Mouse (Mus musculus) intestine, embryonic 16.5 days (tissue): ENCODE data around the gene Sgip1. TPM values are rescaled to one million over a fixed set of nuclear protein-coding genes. Genes with fewer than 3 reads are reported as not detected.
A peak's percentile ranks its signal among the peaks of the same experiment; 100 is the strongest.

Experiments
- ATAC-seq: fragments of 200-750 bp; cut with Nextera tagmentation; 2 replicates; pipeline ENCODE4 v1.8.0; 2017; ENCODE audit warnings: moderate TSS enrichment, moderate library complexity
- H3K27ac ChIP-seq: fragments of 300-500 bp; sonication (generic); 2 replicates; pipeline ENCODE4 v1.5.1; 2014; ENCODE audit warnings: mild to moderate bottlenecking, low read length
- H3K27me3 ChIP-seq: fragments of 300-500 bp; sonication (generic); replicated peaks from 2 replicates; pipeline ENCODE4 v1.6.1; 2014; ENCODE audit warnings: low read length, control low read depth, mixed read lengths; ENCODE audit not compliant: control insufficient read depth, insufficient read depth
- H3K36me3 ChIP-seq: fragments of 300-500 bp; sonication (generic); 2 replicates; pipeline ENCODE4 v1.6.1; 2014; ENCODE audit warnings: low read length, control low read depth; ENCODE audit not compliant: control insufficient read depth, insufficient read depth
- H3K4me1 ChIP-seq: fragments of 300-500 bp; sonication (generic); 2 replicates; pipeline ENCODE4 v1.6.1; 2014; ENCODE audit warnings: low read length, control low read depth, mixed read lengths; ENCODE audit not compliant: control insufficient read depth, insufficient read depth
- H3K4me2 ChIP-seq: fragments of 300-500 bp; sonication (generic); 2 replicates; pipeline ENCODE4 v1.6.1; 2014; ENCODE audit warnings: low read depth, low read length, control low read depth
- H3K4me3 ChIP-seq: fragments of 300-500 bp; sonication (generic); 2 replicates; pipeline ENCODE4 v1.5.1; 2014; ENCODE audit warnings: mild to moderate bottlenecking, low read length
- H3K9ac ChIP-seq: fragments of 300-500 bp; sonication (generic); 2 replicates; pipeline ENCODE4 v1.6.1; 2014; ENCODE audit warnings: low read depth, low read length
- H3K9me3 ChIP-seq: fragments of 300-500 bp; sonication (generic); 2 replicates; pipeline ENCODE4 v1.6.1; 2016; ENCODE audit warnings: low read length, control low read depth; ENCODE audit not compliant: control insufficient read depth
- WGBS: fragments of 180-500 bp; shearing (Covaris S2); extraction: QIAGEN DNeasy Blood & Tissue Kit; methylation state at CpG from one replicate; pipeline ENCODE4 v1.1.7; 2014; 5-methylcytosine and 5-hydroxymethylcytosine counted together
- polyA plus RNA-seq: library from polyadenylated mRNA; unstranded; fragments of >200 nt; fragmentation: Nextera tagmentation; extraction: Ambion mirVana; gene quantifications from 2 replicates; pipeline ENCODE4 v1.2.1, GENCODE M21; 2015

Gene Sgip1
- polyA plus RNA-seq, 1 experiment from 2014 or later = 8.8 TPM

DNA sequence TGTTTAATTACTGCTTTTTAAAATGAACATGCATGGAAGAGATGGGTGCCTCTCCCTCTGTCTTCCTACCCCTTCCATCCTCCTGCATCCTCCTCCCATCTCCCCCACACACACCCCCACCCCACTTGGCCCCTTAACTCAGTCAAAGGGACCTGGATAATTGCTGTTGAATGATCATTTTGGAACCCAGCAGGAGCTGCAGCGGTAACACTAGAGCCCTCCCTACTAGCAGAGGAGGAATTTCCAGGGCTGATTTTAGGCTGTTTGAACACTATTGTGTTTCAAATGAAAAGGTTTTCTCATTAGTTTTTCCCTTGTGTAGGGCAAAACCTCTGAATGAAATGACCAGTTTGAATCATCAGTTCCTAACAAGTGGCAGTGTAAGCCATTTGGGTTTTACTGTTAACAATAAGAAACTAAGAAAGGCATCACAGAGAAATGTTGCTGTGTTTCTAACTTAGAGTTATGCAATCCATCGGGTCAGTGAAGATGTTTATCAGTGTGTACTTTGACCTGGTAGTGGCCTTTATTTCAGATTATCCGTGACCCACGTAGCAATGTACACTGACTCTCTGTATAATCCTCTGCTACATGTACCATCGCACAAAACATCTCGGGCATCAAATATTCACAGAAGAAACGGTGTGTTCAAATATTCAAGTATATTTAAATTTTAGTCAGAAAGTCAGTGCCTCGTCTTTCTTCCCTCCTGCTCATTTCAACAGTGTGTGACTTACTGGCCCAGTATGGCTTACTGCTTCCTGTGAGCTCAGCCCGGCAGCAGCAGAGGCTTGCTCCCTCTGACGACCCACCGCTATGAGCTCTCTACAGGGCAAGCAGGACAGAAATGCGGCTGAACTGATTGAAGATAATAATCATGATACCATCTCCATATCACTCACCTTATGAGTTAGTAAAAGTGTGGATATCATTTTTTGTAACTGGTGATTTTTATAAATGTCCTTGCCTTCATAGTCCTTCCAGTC, 235.5 kb downstream of the Sgip1 start:
- WGBS = 50% methylated on average over 12 of the region's 12 CpGs
- Histone ChIP-seq H3K36me3 (no peaks in the 10 kb centered on the region), H3K4me1 (peaks cover 4% of the 10 kb centered on the region; the same call in 1 of the 2 replicates), H3K4me2 (no peak overlapping the region), H3K4me3 (no peak overlapping the region), H3K27me3 (peaks cover 6% of the 10 kb centered on the region; the same call in 1 of the 2 replicates), H3K27ac (no peak overlapping the region), H3K9me3 (no peaks in the 10 kb centered on the region), H3K9ac (no peak overlapping the region)
- no peak for ATAC-seq

DNA sequence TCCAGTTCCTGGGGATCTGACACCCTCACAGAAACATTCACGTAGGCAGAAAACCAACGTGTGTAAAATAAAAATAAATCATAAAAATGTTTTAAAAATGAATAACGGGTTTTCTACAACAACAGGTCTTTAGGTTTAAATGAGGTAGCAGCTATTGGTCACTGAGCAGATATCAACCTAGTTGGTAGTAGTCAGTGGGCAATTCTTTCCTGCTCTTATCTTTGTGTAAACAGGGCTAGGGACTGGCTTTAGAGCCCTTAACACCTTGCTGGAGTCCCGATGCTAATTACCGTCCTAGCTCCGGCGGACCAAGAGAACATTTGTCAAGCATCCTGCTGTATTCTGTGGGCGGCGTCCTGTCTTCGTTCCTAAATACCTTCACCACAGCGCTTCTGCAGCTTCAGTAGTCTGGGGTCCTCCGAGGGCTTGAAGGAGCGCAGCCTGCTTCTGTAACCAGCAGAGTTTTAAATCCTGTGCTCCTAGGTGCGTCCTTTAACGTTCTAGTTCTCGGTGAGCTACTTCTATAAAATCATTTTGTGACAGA, 236.8 kb downstream of the Sgip1 start:
- peaks cover 6% of the 10 kb centered on the region; the same call in 1 of the 2 replicates for H3K27me3 ChIP-seq
- no peak overlapping the region for H3K4me3 ChIP-seq
- no peaks in the 10 kb centered on the region for H3K9me3 ChIP-seq
- no peaks in the 10 kb centered on the region for H3K36me3 ChIP-seq
- WGBS = 10% methylated on average over 16 of the region's 16 CpGs
- peak overlapping the region; percentile 54 for H3K4me2 ChIP-seq
- H3K27ac ChIP-seq = no peak overlapping the region
- peak overlapping the region; percentile 42; the same call in 1 of the 2 replicates for H3K9ac ChIP-seq
- ATAC-seq = no peak
- H3K4me1 ChIP-seq = peaks cover 4% of the 10 kb centered on the region; the same call in 1 of the 2 replicates

GRCm38 (mm10) chr4:102978440-102978839, 237.3 kb downstream of the Sgip1 start, which contains the start of gene Tctex1d1:
Tctex1d1 (plus strand) TSS chr4:102978606.
- H3K9ac ChIP-seq = peak within 1 kb of the TSS; percentile 42; the same call in 1 of the 2 replicates
- no peaks in the 10 kb centered on the region for H3K36me3 ChIP-seq
- no peak within 1 kb of the TSS for H3K27ac ChIP-seq
- peaks cover 4% of the 10 kb centered on the region; the same call in 1 of the 2 replicates for H3K4me1 ChIP-seq
- peak within 1 kb of the TSS; percentile 33 for H3K4me3 ChIP-seq
- peak within 1 kb of the TSS; percentile 54 for H3K4me2 ChIP-seq
- WGBS = 4% methylated on average over 13 of the region's 13 CpGs
- ATAC-seq = peak; percentile 42
- no peaks in the 10 kb centered on the region for H3K9me3 ChIP-seq
- H3K27me3 ChIP-seq = peaks cover 6% of the 10 kb centered on the region; the same call in 1 of the 2 replicates

- no peaks in the 10 kb centered on the region for H3K36me3 ChIP-seq
- peaks cover 4% of the 10 kb centered on the region; the same call in 1 of the 2 replicates for H3K4me1 ChIP-seq
- WGBS = 62% methylated on average over 5 of the region's 5 CpGs
- H3K4me3 ChIP-seq = no peak overlapping the region
- peaks cover 6% of the 10 kb centered on the region; the same call in 1 of the 2 replicates for H3K27me3 ChIP-seq
- no peak overlapping the region for H3K9ac ChIP-seq
- no peak overlapping the region for H3K27ac ChIP-seq
- no peak overlapping the region for H3K4me2 ChIP-seq
- no peak for ATAC-seq
- H3K9me3 ChIP-seq = no peaks in the 10 kb centered on the region
These were observed 238.3 kb downstream of the Sgip1 start for GRCm38 (mm10) chr4:102979385-102979784.

GRCm38 (mm10) chr4:102981709-102982108, 240.6 kb downstream of the Sgip1 start:
- Histone ChIP-seq H3K36me3 (no peaks in the 10 kb centered on the region), H3K4me2 (no peak overlapping the region), H3K27me3 (peaks cover 6% of the 10 kb centered on the region; the same call in 1 of the 2 replicates), H3K4me1 (peaks cover 4% of the 10 kb centered on the region; the same call in 1 of the 2 replicates), H3K9ac (no peak overlapping the region), H3K27ac (no peak overlapping the region), H3K4me3 (no peak overlapping the region), H3K9me3 (no peaks in the 10 kb centered on the region)
- no peak for ATAC-seq
- WGBS = 82% methylated on average over 8 of the region's 8 CpGs

DNA sequence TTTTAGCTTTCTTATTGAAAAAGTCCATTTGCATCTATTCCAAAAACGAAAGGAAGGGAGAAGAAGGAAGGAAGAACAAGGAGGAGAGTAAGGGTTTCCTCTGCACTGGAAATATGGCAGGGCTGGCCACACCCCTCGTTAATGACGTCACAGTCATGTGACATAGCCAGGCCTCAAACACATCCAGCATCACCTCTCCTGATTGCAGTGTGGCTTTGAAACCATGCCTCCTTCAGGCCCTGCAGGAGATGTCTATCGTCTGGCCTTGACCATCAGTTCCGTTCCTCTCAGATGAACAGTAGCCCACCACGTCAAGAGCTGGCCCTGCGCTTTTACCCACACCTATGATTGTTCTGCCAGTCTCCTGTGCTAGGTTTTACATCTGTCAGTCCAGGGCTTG, 245.1 kb downstream of the Sgip1 start:
- no peak overlapping the region for H3K4me3 ChIP-seq
- no peaks in the 10 kb centered on the region for H3K27me3 ChIP-seq
- H3K9me3 ChIP-seq = no peaks in the 10 kb centered on the region
- H3K9ac ChIP-seq = no peak overlapping the region
- no peaks in the 10 kb centered on the region for H3K36me3 ChIP-seq
- no peak overlapping the region for H3K4me2 ChIP-seq
- H3K27ac ChIP-seq = no peak overlapping the region
- no peak for ATAC-seq
- H3K4me1 ChIP-seq = no peaks in the 10 kb centered on the region
- 67% methylated on average over 7 of the region's 7 CpGs for WGBS

- H3K4me2 ChIP-seq = no peak overlapping the region
- no peaks in the 10 kb centered on the region for H3K9me3 ChIP-seq
- no peaks in the 10 kb centered on the region for H3K36me3 ChIP-seq
- 0 out of 2 replicates have a peak, but pooled peaks have one; percentile 55 for ATAC-seq
- WGBS = 1% methylated on average over 2 of the region's 2 CpGs
- H3K4me1 ChIP-seq = no peaks in the 10 kb centered on the region
- H3K27ac ChIP-seq = no peak overlapping the region
- H3K27me3 ChIP-seq = no peaks in the 10 kb centered on the region
- H3K4me3 ChIP-seq = no peak overlapping the region
- no peak overlapping the region for H3K9ac ChIP-seq
These were observed 245.8 kb downstream of the Sgip1 start for GRCm38 (mm10) chr4:102986917-102987316.

GRCm38 (mm10) chr4:102987325-102987724, 246.2 kb downstream of the Sgip1 start:
- Histone ChIP-seq H3K4me3 (no peak overlapping the region), H3K9me3 (no peaks in the 10 kb centered on the region), H3K36me3 (no peaks in the 10 kb centered on the region), H3K4me2 (no peak overlapping the region), H3K27me3 (no peaks in the 10 kb centered on the region), H3K27ac (no peak overlapping the region), H3K4me1 (no peaks in the 10 kb centered on the region), H3K9ac (no peak overlapping the region)
- WGBS = 63% methylated on average over 4 of the region's 4 CpGs
- ATAC-seq = no peak

GRCm38 (mm10) chr4:102987756-102988155, 246.7 kb downstream of the Sgip1 start:
- WGBS = 69% methylated on average over 2 of the region's 2 CpGs
- no peaks in the 10 kb centered on the region for H3K9me3 ChIP-seq
- H3K27me3 ChIP-seq = no peaks in the 10 kb centered on the region
- no peak overlapping the region for H3K27ac ChIP-seq
- no peak overlapping the region for H3K4me2 ChIP-seq
- H3K4me1 ChIP-seq = no peaks in the 10 kb centered on the region
- no peak for ATAC-seq
- H3K9ac ChIP-seq = no peak overlapping the region
- H3K36me3 ChIP-seq = no peaks in the 10 kb centered on the region
- no peak overlapping the region for H3K4me3 ChIP-seq
